Mouse (Mus musculus) heart, adult 9 months (tissue): ENCODE data around the gene Rad21l.
"Not testable (repeated sequence)": the region's sequence is repeated elsewhere in the genome, so short reads cannot be mapped to it uniquely, and the experiment has no call there.

ENCODE experiments used
- DNase-seq, 2 experiments: peaks; one replicate each; pipeline ENCODE4 v3.0.0; 2022; ENCODE audit warnings: low spot score in 2 of 2

The Rad21l gene

GRCm38 (mm10) chr2:151629310-151629709 lies 39.0 kb downstream of the Rad21l start:
- DNase-seq = no peak

GRCm38 (mm10) chr2:151628011-151628410 lies 40.3 kb downstream of the Rad21l start:
- DNase-seq = no peak

GRCm38 (mm10) chr2:151626296-151626695 lies 42.0 kb downstream of the Rad21l start:
- DNase-seq = no peak

DNA sequence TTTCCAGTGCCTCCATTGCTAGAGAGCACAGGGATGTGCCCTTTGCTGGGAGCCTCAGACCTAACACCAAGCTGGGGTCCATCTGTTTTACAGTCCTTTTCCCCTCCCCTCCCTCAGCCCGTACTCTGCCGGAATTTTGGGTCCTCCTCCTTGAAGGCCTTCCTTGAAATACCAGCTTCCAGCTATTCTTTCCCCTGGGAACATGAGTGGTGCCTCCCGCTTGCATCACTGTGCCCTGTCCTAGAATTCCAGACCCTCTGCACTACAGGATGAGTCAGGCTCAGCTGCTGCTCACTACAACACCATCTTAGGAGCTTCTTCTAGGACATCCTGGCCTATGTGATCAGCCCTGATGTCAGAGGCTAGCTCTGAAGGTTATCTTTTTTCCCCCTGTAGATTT lies 44.6 kb downstream of the Rad21l start:
- no peak for DNase-seq

DNA sequence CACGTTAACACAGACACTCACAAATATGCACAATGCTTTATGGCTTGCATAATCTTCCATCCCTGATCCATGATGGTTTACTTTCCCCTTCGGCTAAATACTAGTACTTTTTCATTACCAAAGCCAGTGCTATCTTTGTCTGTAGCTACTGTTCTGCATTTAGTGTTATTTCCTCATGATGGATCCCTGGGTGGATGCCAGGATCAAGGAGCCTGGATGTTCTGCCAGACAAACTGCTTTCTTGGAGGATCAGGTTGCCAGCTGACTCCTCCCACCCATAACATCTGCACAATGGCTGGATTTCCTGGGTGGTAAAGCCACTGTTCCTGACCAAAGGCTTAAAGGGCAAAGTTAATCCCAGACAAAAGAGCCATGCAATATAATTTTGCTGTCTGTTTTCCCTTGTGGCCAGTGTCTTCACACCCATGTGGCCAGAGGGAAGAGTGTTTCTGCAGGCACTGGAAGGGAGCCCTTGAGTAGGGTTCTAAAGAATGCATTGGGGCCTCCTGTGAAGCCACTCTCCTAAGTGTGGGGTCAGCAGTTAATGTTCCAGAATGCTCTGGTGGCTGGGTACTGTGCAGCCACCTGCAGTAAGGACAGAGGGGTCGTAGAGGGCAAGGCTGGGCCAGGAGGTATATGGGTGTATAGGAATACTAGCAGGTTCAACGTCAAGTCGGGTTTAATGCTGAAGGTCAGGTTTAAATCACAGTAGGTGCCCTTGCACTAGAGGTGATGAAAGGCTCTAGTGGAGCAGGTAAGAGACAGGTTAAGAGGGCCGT lies 51.6 kb downstream of the Rad21l start:
- no peak for DNase-seq

GRCm38 (mm10) chr2:151615779-151616178 lies 52.6 kb downstream of the Rad21l start:
- not testable (repeated sequence) for DNase-seq

DNA sequence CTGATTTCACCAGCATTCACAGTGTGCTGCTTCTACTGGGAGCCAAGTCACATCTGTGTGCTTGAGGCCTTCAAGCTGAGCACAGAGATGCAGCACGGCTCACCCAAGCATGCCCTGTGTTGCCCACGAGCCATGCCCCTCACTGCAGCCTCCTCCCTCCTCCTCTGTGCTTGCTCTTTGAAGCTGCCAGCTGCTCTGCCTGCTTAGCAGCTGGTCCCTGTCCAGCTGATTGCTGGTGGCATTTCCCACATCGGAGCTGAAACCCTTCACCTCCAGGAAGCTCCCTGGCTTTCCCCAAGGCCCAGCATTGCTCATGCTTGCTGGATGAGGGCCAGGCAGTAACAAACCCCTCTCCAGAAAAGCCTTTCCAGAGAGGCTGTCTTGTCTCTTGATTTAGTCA lies 58.4 kb downstream of the Rad21l start:
- DNase-seq = no peak

- DNase-seq = no peak
Measured at GRCm38 (mm10) chr2:151608435-151608834, 59.9 kb downstream of the Rad21l start.

GRCm38 (mm10) chr2:151605437-151605987 lies 62.8 kb downstream of the Rad21l start:
- no peak for DNase-seq

DNA sequence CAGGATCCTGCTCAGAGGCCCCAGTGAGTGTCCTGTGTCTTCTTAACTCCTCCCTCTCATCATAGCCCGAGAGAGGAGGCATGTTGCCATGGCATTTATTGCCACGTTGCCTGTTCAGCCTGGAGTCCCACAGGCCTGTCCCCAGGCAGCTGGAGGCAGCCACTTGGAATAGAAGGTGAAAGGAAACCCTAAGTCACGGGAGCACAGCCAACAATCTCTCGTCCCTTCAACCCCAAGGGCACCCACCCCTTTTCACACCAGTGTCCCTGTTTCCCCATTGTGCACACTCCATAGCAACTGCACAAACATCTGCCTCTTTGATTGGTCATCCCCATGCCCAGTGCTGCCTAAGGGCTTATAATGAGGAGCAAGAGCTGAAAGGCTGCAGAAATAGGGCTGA lies 64.7 kb downstream of the Rad21l start:
- no peak for DNase-seq

GRCm38 (mm10) chr2:151602106-151602505 lies 66.2 kb downstream of the Rad21l start:
- no peak for DNase-seq

GRCm38 (mm10) chr2:151598068-151598467 lies 70.3 kb downstream of the Rad21l start:
- no peak for DNase-seq
